Mouse (Mus musculus): ENCODE measurements at regions not wholly inside any gene's neighbourhood (a gene's known extent, or its start where the extent isn't known, plus 50 kb on each side); places are given as distances from the start of the nearest gene placed in this dataset.

DNA sequence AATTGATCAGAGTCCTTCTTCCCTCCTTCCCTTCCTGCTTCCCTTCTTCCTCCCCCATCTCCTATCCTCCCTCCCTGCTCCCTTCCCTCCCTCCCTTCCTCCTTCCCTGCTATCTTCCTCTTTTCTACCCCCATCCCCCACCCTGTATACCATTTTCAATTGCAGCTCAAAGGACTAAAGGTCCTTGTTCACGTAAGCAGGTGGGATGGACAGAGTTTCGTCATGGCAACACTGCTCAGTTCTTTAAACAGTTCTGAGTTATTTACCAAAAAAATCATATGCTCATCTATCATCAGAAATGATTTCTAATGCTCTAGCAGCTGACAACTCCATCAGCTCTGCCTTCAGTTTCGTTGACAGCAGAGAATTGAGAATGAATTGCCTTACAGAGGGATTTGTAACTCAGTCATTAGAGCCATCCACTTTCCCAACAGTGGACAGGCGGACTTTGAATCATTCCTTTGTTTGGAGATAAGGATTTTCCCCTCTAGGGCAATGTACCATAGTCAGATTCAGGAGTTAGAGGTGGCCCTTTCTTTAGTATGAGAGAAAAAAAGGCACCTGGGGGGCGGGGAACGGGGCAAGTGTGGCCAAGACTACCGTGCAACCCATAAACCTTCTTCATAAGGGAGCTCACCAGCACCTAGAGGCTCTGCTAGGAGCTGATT, 113.7 kb upstream of the Lrig1 start:
- DNase-seq (ENCODE audit: low read depth, low spot score): no peak

- no peak for DNase-seq (ENCODE audit: low read depth, low spot score)
These were observed 111.9 kb upstream of the Lrig1 start for GRCm38 (mm10) chr6:94811846-94812245.

DNA sequence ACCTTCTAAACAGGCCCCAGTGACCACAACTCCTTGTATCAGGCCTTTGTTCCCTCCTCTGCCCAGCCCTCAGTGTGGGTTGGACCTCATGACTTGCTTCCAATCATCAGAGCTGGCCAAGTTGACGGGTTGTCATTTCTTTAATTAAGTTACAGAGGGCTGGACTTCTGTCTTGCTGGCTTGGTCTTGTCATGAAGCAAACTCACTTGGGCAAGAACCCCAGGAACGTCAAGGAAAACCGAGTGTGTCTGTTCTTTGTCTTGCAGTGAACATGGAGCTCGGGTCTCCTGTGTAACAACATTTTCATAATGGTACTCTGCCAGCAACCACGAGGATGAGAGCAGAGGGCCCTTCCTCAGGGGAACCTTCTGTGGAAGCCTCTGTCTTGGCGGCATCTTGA, 107.3 kb upstream of the Lrig1 start:
- DNase-seq (ENCODE audit: low read depth, low spot score): no peak

- no peak for DNase-seq (ENCODE audit: low read depth, low spot score)
These were observed 106.7 kb upstream of the Lrig1 start for GRCm38 (mm10) chr6:94806481-94807160.

GRCm38 (mm10) chr6:94805685-94806084, 105.7 kb upstream of the Lrig1 start:
- DNase-seq (ENCODE audit: low read depth, low spot score): no peak

DNA sequence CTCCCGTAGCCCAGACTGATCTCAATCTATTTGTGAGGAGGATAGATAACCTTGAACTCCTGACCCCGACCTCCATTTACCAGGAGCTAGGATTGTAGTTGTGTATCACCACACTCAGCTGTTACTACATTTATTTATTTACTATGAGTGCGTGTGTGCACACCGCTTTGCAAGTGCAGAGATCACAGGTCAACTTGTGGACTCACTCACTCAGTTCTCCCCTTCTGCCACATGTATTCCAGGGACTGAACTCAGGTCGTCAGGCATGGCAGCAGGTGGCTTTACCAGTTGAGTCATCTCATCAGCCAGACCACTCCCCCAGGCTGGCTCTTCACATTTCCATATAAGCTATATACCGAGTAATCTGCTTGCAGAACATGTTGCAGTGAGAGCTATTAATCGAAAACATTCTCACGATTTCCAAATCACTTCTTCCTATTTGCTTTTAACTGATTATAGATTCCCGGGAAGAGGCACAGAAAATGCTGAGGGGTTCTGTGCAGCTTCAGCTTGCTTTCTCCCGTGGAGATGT, 104.4 kb upstream of the Lrig1 start:
- no peak for DNase-seq (ENCODE audit: low read depth, low spot score)

DNA sequence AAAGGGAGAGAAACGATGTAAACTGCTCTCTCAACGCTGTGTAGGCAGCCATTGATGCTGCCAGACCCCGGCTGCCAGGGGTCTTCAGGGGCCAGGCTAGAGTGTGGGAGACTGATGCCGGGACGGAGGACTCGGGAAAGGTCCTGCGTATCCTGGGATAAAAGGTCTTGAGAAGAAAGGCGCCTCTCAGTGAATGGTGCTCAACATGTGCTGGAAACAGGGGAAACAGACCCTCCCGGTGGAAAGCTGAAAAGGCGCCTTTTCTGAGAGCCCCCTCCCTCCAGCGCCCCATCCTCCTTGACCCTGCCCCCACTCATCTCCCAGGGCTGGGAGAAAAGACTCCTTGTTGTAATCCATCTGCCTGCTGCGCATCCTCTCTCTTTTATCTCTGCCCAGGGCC, 101.1 kb upstream of the Lrig1 start:
- DNase-seq (ENCODE audit: low read depth, low spot score): no peak

- DNase-seq (ENCODE audit: low read depth, low spot score): no peak
These were observed 98.7 kb upstream of the Lrig1 start for GRCm38 (mm10) chr6:94798545-94799211.

DNA sequence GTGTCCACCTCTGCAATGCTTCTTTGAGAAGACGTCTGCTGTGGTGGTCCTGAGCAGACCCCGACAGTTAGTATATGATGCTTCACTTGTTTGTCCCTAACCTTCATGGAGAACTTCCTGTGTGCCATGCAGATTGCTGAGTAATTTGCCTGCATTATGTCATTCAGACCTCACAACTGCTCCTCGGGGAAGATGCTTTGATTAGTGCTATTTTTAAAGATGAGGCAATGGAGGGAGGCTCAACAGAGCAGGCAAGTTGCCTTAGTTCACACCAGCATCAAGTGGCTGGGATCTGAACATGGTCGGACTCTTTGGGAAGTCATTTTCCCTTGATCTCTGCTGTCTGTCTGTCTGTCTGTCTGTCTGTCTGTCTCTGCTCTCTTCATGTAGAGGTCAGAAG, 95.5 kb upstream of the Lrig1 start:
- DNase-seq (ENCODE audit: low read depth, low spot score): no peak

GRCm38 (mm10) chr6:94793555-94793954, 93.6 kb upstream of the Lrig1 start:
- DNase-seq (ENCODE audit: low read depth, low spot score): no peak

DNA sequence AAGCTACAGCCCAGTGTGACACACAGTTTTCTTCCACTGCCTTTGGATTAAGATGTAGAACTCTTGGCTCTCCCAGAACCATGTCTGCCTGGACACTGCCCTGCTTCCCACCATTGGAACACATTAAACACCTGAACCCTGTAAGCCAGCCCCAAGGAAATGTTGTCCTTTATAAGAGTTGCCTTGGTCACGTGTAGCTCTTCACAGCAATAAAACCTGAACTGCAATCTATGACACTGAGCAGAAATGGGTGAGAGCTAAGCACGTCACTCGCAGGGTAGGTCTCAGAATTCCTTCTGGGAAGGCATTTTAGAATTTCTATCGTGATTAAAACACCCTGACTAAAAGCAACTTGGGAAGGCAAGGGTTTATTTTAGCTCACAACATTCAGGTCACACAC, 92.4 kb upstream of the Lrig1 start:
- DNase-seq (ENCODE audit: low read depth, low spot score): no peak

GRCm38 (mm10) chr6:94789308-94789763, 89.4 kb upstream of the Lrig1 start:
- DNase-seq (ENCODE audit: low read depth, low spot score): no peak

DNA sequence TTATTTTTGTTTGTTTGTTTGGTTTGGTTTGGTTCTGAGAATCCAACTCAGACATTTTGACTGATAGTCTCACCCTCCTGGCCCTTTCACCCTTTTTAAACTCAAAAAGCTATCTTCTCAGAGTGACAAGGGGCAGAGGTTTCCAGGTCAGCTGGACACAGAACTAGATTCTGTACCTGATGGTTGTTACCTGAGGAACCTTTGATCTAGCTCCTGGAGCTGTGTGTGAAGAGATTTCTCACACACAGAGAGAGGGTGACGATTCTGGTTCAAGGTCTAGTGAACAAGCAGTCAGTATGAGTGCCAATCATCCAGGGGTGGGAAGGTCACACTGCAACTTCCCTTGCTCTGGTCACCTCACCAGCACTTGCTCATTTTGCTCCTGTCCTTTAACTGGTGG, 83.5 kb upstream of the Lrig1 start:
- DNase-seq (ENCODE audit: low read depth, low spot score): no peak

DNA sequence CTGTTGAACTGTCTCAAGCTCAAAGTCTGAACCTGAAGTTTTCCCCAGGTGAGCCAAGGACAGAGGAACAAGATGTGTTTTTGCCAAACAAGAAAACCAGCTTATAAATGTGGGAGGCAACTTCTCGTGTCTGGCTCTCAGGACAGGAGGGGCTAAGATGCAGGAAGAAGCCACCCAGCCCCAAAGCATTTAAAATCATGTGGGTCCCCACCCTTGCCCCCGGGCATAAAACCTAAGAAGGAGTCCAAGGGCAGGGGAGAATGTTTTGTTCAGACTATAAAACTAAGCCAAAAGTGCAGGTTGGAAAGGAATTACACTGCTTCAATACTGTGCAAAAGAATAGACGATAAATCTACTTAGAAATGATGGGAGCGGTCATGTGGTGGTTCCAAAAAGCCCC, 80.7 kb upstream of the Lrig1 start:
- DNase-seq (ENCODE audit: low read depth, low spot score): no peak

GRCm38 (mm10) chr6:94779854-94780253, 79.9 kb upstream of the Lrig1 start:
- no peak for DNase-seq (ENCODE audit: low read depth, low spot score)

- no peak for DNase-seq (ENCODE audit: low read depth, low spot score)
These were observed 79.3 kb upstream of the Lrig1 start for GRCm38 (mm10) chr6:94779213-94779612.

DNA sequence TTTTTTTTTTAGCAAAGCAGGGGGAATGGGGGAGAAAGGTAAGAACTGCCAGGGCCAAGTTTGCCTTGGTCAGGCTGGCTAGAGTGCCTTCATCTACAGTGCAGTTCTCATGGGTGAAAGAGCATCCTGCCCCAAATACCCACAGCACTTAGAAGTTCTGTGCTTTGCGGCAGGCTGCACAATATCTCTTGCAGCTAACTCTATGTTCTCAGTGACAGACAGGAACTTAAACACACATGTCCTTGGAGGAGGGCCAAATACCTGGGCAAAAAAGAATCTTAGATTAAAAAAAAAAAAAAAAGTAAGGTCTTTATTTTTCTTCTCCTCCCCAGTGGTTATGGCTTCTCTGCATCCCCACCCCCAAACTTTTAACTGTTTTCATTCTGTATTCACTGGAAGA, 78.8 kb upstream of the Lrig1 start:
- DNase-seq (ENCODE audit: low read depth, low spot score): no peak

DNA sequence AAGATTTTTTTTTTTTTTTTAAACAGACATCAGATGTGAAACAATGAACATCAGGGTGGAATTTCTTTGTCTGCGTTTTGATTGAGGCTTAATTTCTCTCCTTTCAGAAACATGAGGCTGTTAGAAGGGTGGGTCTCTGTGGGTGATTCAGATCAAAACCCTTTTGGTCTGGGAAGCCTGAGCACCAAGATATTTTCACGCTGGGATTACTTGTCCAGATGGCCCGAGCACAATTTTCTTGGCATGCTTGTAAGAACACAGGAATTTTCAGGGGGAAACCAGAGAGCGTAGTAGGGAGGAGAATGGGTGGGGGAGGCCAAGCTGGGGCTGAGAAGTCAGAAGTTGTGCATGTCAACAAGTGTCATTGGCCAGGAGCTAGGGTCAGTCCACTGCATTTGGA, 76.6 kb upstream of the Lrig1 start:
- no peak for DNase-seq (ENCODE audit: low read depth, low spot score)

- no peak for DNase-seq (ENCODE audit: low read depth, low spot score)
These were observed 74.9 kb upstream of the Lrig1 start for GRCm38 (mm10) chr6:94774871-94775270.

DNA sequence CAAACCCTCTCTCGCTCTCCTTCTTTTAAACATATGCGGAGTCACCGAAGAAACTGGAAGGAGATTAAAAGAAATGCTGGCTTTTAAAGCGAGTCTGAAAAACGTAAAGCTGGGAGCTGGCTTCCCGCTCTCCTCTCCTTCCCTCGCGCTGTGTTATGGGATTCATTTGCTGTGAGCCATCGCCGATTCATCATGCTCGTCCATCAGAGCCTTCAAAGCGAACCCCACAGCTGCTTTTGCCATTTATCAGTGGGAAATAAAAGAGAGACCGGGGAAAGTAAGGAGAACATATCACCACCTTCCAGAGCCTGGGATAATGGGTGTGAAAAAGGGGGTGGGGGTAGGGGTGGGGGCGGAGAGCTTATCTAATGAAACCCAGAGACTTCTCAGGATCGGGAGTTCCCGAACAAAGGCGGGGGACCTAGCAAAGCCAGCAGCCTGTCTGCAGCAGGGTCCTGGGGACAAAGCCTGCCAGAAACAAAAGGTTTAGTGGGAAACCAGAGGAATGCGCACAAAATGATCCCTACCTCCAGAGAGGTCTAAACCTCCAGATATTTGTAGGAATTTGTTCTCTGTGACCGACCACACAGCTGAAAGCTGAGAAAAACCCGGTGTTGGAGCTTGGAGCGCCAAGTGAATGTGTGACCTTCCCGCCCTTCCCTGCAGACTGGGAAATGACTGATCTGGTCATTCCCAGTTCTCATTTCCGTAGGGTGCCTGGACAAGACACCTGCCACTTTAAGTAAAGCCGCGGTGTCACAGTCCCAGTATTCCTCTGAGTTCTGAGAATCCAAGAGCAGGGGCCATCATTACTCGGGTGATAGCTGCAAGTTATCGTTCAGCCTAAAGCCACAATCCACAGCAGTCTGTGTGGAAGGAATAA, 73.9 kb upstream of the Lrig1 start:
- no peak for DNase-seq (ENCODE audit: low read depth, low spot score)

DNA sequence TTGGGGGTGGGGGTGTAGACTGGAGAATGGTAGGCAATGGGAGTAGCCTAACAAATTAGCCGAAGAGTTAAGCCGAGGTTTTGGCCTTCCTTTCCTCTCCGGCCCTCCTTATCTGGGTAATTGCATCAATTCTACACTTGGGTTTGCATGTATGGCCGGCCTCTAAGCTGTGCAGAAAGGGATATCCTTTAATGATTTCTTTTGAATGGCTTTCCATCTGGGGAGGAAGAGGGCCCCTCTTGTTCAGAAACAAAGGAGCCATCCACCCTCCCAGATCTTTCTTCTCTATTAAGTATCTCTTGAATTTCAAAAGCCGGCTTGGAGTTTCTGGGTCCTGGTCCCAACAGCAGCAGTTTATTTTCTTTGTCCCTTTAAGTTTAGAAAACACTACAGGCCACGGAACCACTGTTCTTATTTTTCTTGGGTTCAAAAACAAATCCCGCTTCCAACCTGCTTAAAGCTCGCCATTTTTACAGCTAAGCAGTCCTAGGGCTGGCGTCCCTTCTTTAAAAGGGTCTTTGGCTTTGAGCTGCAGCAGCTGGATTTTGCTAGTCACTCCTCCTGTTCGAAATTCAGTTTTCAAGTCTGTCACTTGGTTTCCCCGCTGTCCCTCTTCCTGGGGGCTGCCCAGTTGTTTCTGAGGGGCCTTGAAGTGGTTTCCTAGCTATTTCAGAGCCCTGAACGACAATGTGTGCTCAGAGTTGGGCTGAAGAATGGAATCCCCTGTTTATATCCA, 73.1 kb upstream of the Lrig1 start:
- no peak for DNase-seq (ENCODE audit: low read depth, low spot score)
